ENCODE assay signal across 20 mouse cellular contexts in genomic region chr4:96772966-96773566, GRCm38 (mm10). TPM values are rescaled to one million over a fixed set of nuclear protein-coding genes. Genes with fewer than 3 reads are reported as not detected.
DNase-seq lines count a peak whose midpoint lies in the region; ATAC-seq lines count a peak whose summit lies in the region.
"Had no signal": no experiment of that assay in that cellular context is flagged by ENCODE, and none has a peak within 500 bp of the region (broad histone marks: within the 10 kb centered on the region; RNA-seq: fewer than 3 reads in every experiment).

No protein-coding gene starts in this region.

- no peak overlapping the region for H3K4me3 ChIP-seq in embryonic facial prominence, embryonic 10.5 days
- H3K4me3 ChIP-seq: embryonic facial prominence, embryonic 12.5 days; limb, embryonic 12.5 days had no signal

- peak; percentile 1 for DNase-seq in adrenal gland, adult 2 months
- DNase-seq in adrenal gland, postnatal 4 days (ENCODE audit: low spot score in 2 of 2) = no peak
- peak; percentile 77 for DNase-seq in left cerebral cortex, postnatal 4 days
- no peak for DNase-seq in left cerebral cortex, postnatal 10 days (ENCODE audit: extremely low spot score in 1 of 2, low spot score in 2 of 2)
- peak; percentile 66 for DNase-seq in cerebellum, adult 9-11 months
- peak; percentile 70 for DNase-seq in gastrocnemius, postnatal 25 days
- no peak for DNase-seq in embryonic facial prominence, embryonic 10.5 days (ENCODE audit: low spot score)
- DNase-seq: heart, adult 18-20 months had no signal

- no peaks in the 10 kb centered on the region for H3K36me3 ChIP-seq in embryonic facial prominence, embryonic 10.5 days (replicated peaks)
- H3K36me3 ChIP-seq: embryonic facial prominence, embryonic 12.5 days; limb, embryonic 12.5 days had no signal

- intact Hi-C loops in left cerebral cortex, postnatal 4 days (cut with DNase I) = no loop called here
- intact Hi-C loops in left cerebral cortex, postnatal 10 days (cut with DNase I) = no loop called here

- WGBS in embryonic facial prominence, embryonic 10.5 days = 77% methylated on average over 3 of the region's 3 CpGs

- H3K9me3 ChIP-seq in embryonic facial prominence, embryonic 10.5 days = no peaks in the 10 kb centered on the region
- H3K9me3 ChIP-seq: embryonic facial prominence, embryonic 12.5 days had no signal

- ATAC-seq in megakaryocyte, adult 5-6 weeks (ENCODE audit: poor library complexity, severe bottlenecking) = no peak
- ATAC-seq: Patski had no signal

- no peaks in the 10 kb centered on the region for H3K4me1 ChIP-seq in embryonic facial prominence, embryonic 10.5 days
- H3K4me1 ChIP-seq: embryonic facial prominence, embryonic 12.5 days; limb, embryonic 12.5 days had no signal

- no peak overlapping the region for H3K27ac ChIP-seq in embryonic facial prominence, embryonic 10.5 days (replicated peaks)
- H3K27ac ChIP-seq: embryonic facial prominence, embryonic 12.5 days; kidney, postnatal 0 days; limb, embryonic 12.5 days; macrophage had no signal

- no peaks in the 10 kb centered on the region for H3K27me3 ChIP-seq in embryonic facial prominence, embryonic 10.5 days (replicated peaks; ENCODE audit: low read depth, poor library complexity, severe bottlenecking)
- H3K27me3 ChIP-seq: embryonic facial prominence, embryonic 12.5 days; limb, embryonic 12.5 days; Patski had no signal

RNA-seq across cellular contexts. Expression of gene Gm12695, which starts 11.9 kb away (rescaled TPM):
- not detected for total RNA-seq in adrenal gland, adult 2 months (2021)
- polyA plus RNA-seq in adrenal gland, adult 2 months (2012; rRNA removed) = not detected in 2 replicates
- not detected for total RNA-seq in adrenal gland, postnatal 4 days (2021)
- under 1 TPM in 1 of 2 experiments, not detected in 1; 0.20 TPM for total RNA-seq in left cerebral cortex, postnatal 4 days (2021)
- not detected for total RNA-seq in left cerebral cortex, postnatal 10 days (2021)
- total RNA-seq in gastrocnemius, postnatal 25 days (2021) = not detected
- not detected in 2 replicates for total RNA-seq in megakaryocyte, adult 5-6 weeks (2015)
- not detected in 2 replicates for total RNA-seq in megakaryocyte, adult 5-6 weeks (2017)
- not detected in 2 replicates for polyA plus RNA-seq in embryonic facial prominence, embryonic 10.5 days (2016; fragmentation: Nextera tagmentation; extraction: Ambion mirVana)
- total RNA-seq: heart, adult 18-20 months; layer of hippocampus, postnatal 25 days had no signal
- polyA plus RNA-seq: forebrain, embryonic 11.5 days; heart, postnatal 0 days; intestine, embryonic 14.5 days; kidney, postnatal 0 days; limb, embryonic 12.5 days; liver, embryonic 16.5 days; macrophage; neural tube, embryonic 14.5 days had no signal

Comparison
In these comparisons a context has a peak if more than half of its experiments do, and no peak if none do; other contexts are left out.
1. DNase-seq: peak in adrenal gland, adult 2 months (single experiment), left cerebral cortex, postnatal 4 days (single experiment), cerebellum, adult 9-11 months (single experiment) and gastrocnemius, postnatal 25 days (single experiment); none in adrenal gland, postnatal 4 days (0 of 2), left cerebral cortex, postnatal 10 days (0 of 2) and embryonic facial prominence, embryonic 10.5 days (single experiment).